ENCODE assay signal across 25 mouse cellular contexts in the genomic region with DNA sequence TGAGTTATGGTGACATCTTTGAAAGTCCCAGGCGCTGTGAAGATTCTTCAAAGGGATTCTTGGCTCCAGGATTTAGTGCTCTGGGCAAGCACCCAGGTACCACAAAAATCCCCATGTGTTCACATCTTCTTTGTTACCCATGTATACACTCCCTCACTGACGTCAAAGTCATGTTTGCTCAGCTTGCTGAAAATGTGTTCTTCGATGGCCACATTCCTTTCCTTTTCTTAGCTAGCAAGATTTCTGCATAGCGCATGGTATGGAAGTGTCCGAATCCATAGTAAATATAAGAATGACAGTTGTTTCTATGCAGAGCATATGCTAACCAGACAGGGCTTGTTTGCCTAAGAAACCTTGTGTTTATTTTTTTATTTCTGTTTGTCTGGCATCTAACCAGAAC.
"Had no signal": no experiment of that assay in that cellular context is flagged by ENCODE, and none has a peak within 500 bp of the region (broad histone marks: within the 10 kb centered on the region; RNA-seq: fewer than 3 reads in every experiment).

No protein-coding gene starts in this region.

- H3K4me3 ChIP-seq: gastrocnemius, adult 2 months; heart, embryonic 10.5 days; heart, embryonic 12.5 days; hindbrain, embryonic 10.5 days; hindbrain, embryonic 12.5 days; intestine, embryonic 15.5 days; layer of hippocampus, adult 2 months; left cerebral cortex, adult 2 months; limb, embryonic 13.5 days had no signal

- H3K27me3 ChIP-seq: heart, embryonic 12.5 days; hindbrain, embryonic 12.5 days; intestine, embryonic 15.5 days; limb, embryonic 13.5 days had no signal

- H3K4me1 ChIP-seq: heart, embryonic 10.5 days; heart, embryonic 12.5 days; hindbrain, embryonic 10.5 days; hindbrain, embryonic 12.5 days; intestine, embryonic 15.5 days had no signal

- DNase-seq: gastrocnemius, adult 2 months; gastrocnemius, postnatal 10 days; gastrocnemius, postnatal 25 days; heart, adult 18-20 months; heart, postnatal 10 days; heart, postnatal 4 days; kidney, adult 18-20 months; kidney, adult 8-10 months; kidney, postnatal 10 days; kidney, postnatal 25 days; kidney, postnatal 4 days; liver had no signal

- ATAC-seq: hindbrain, embryonic 16.5 days; inflammation-experienced regulatory T-cells, adult 6 months; intestine, embryonic 15.5 days; intestine, postnatal 0 days had no signal

- H3K9ac ChIP-seq: heart, embryonic 12.5 days; hindbrain, embryonic 12.5 days; hindbrain, embryonic 14.5 days; intestine, embryonic 15.5 days; limb, embryonic 13.5 days had no signal

- H3K36me3 ChIP-seq: heart, embryonic 10.5 days; heart, embryonic 12.5 days; hindbrain, embryonic 10.5 days; hindbrain, embryonic 12.5 days; intestine, embryonic 15.5 days; limb, embryonic 13.5 days had no signal

- H3K4me2 ChIP-seq: heart, embryonic 12.5 days; hindbrain, embryonic 12.5 days; hindbrain, embryonic 14.5 days; intestine, embryonic 15.5 days; limb, embryonic 13.5 days; liver, embryonic 11.5 days had no signal

- H3K9me3 ChIP-seq: heart, embryonic 10.5 days; heart, embryonic 12.5 days; hindbrain, embryonic 10.5 days; hindbrain, embryonic 12.5 days; intestine, embryonic 15.5 days; limb, embryonic 13.5 days had no signal

- H3K27ac ChIP-seq: gastrocnemius, adult 2 months; heart, embryonic 10.5 days; hindbrain, embryonic 10.5 days; hindbrain, embryonic 12.5 days; hindbrain, embryonic 14.5 days; intestine, embryonic 15.5 days; layer of hippocampus, adult 2 months; left cerebral cortex, adult 2 months; limb, embryonic 13.5 days had no signal
